Mouse (Mus musculus): ENCODE measurements around the gene Il33. TPM values are rescaled to one million over a fixed set of nuclear protein-coding genes. Genes with fewer than 3 reads are reported as not detected.

Gene Il33
- polyA plus RNA-seq, 1 experiment from 2014 or later = 2.4 TPM

GRCm38 (mm10) chr19:29961842-29962241 is 36.9 kb downstream of the Il33 start:
- H3K27ac ChIP-seq (ENCODE audit: low read depth) = no peak overlapping the region
- 69% methylated on average over 6 of the region's 6 CpGs for WGBS
- no peak overlapping the region for H3K9ac ChIP-seq
- no peak for TF ChIP-seq CTCF (IDR thresholded peaks at IDR 0.05; ENCODE audit: low read depth)
- no peak for ATAC-seq (ENCODE audit: insufficient read depth)
- no peaks in the 10 kb centered on the region for H3K36me3 ChIP-seq (ENCODE audit: insufficient read depth)
- no peak overlapping the region for H3K4me3 ChIP-seq (ENCODE audit: low read depth, low read length)
- no peak overlapping the region for H3K4me2 ChIP-seq
- 0 out of 2 replicates have a peak, but pooled peaks cover 6% of the 10 kb centered on the region for H3K9me3 ChIP-seq (ENCODE audit: low read depth, low read length)
- H3K4me1 ChIP-seq (ENCODE audit: insufficient read depth) = no peaks in the 10 kb centered on the region
- peak; percentile 16 for DNase-seq
- no peaks in the 10 kb centered on the region for H3K27me3 ChIP-seq (ENCODE audit: insufficient read depth, low read length)

GRCm38 (mm10) chr19:29963598-29964092 is 38.7 kb downstream of the Il33 start:
- DNase-seq (no peak), ATAC-seq (ENCODE audit: insufficient read depth) (no peak)
- no peaks in the 10 kb centered on the region for H3K36me3 ChIP-seq (ENCODE audit: insufficient read depth)
- H3K4me1 ChIP-seq (ENCODE audit: insufficient read depth) = no peaks in the 10 kb centered on the region
- H3K4me2 ChIP-seq = no peak overlapping the region
- H3K27me3 ChIP-seq (ENCODE audit: insufficient read depth, low read length) = no peaks in the 10 kb centered on the region
- no peak overlapping the region for H3K27ac ChIP-seq (ENCODE audit: low read depth)
- 0 out of 2 replicates have a peak, but pooled peaks cover 6% of the 10 kb centered on the region for H3K9me3 ChIP-seq (ENCODE audit: low read depth, low read length)
- no peak for TF ChIP-seq CTCF (IDR thresholded peaks at IDR 0.05; ENCODE audit: low read depth)
- no peak overlapping the region for H3K4me3 ChIP-seq (ENCODE audit: low read depth, low read length)
- no peak overlapping the region for H3K9ac ChIP-seq
- 56% methylated on average over 2 of the region's 2 CpGs for WGBS

GRCm38 (mm10) chr19:29967960-29968359 is 43.0 kb downstream of the Il33 start:
- no peak overlapping the region for H3K27ac ChIP-seq (ENCODE audit: low read depth)
- H3K36me3 ChIP-seq (ENCODE audit: insufficient read depth) = no peaks in the 10 kb centered on the region
- no peak for ATAC-seq (ENCODE audit: insufficient read depth)
- no peak for TF ChIP-seq CTCF (IDR thresholded peaks at IDR 0.05; ENCODE audit: low read depth)
- DNase-seq = no peak
- no peak overlapping the region for H3K9ac ChIP-seq
- 0 out of 2 replicates have a peak, but pooled peaks cover 6% of the 10 kb centered on the region for H3K9me3 ChIP-seq (ENCODE audit: low read depth, low read length)
- no peaks in the 10 kb centered on the region for H3K4me1 ChIP-seq (ENCODE audit: insufficient read depth)
- H3K27me3 ChIP-seq (ENCODE audit: insufficient read depth, low read length) = no peaks in the 10 kb centered on the region
- H3K4me3 ChIP-seq (ENCODE audit: low read depth, low read length) = no peak overlapping the region
- WGBS = 67% methylated on average over 3 of the region's 3 CpGs
- H3K4me2 ChIP-seq = no peak overlapping the region

- H3K4me3 ChIP-seq (ENCODE audit: low read depth, low read length) = no peak overlapping the region
- ATAC-seq (ENCODE audit: insufficient read depth) = no peak
- no peaks in the 10 kb centered on the region for H3K4me1 ChIP-seq (ENCODE audit: insufficient read depth)
- DNase-seq = no peak
- WGBS = 69% methylated on average over 5 of the region's 5 CpGs
- TF ChIP-seq CTCF (IDR thresholded peaks at IDR 0.05; ENCODE audit: low read depth) = no peak
- H3K9ac ChIP-seq = no peak overlapping the region
- no peaks in the 10 kb centered on the region for H3K9me3 ChIP-seq (ENCODE audit: low read depth, low read length)
- no peak overlapping the region for H3K27ac ChIP-seq (ENCODE audit: low read depth)
- no peak overlapping the region for H3K4me2 ChIP-seq
- H3K36me3 ChIP-seq (ENCODE audit: insufficient read depth) = no peaks in the 10 kb centered on the region
- no peaks in the 10 kb centered on the region for H3K27me3 ChIP-seq (ENCODE audit: insufficient read depth, low read length)
Observed at GRCm38 (mm10) chr19:29973396-29973795, 48.5 kb downstream of the Il33 start.

- Histone ChIP-seq H3K9me3 (ENCODE audit: low read depth, low read length) (no peaks in the 10 kb centered on the region), H3K4me2 (no peak overlapping the region), H3K27me3 (ENCODE audit: insufficient read depth, low read length) (no peaks in the 10 kb centered on the region), H3K4me3 (ENCODE audit: low read depth, low read length) (no peak overlapping the region), H3K27ac (ENCODE audit: low read depth) (no peak overlapping the region), H3K4me1 (ENCODE audit: insufficient read depth) (no peaks in the 10 kb centered on the region), H3K36me3 (ENCODE audit: insufficient read depth) (no peaks in the 10 kb centered on the region), H3K9ac (no peak overlapping the region)
- DNase-seq = peak; percentile 82
- peak; percentile 62 for TF ChIP-seq CTCF (IDR thresholded peaks at IDR 0.05; ENCODE audit: low read depth)
- no peak for ATAC-seq (ENCODE audit: insufficient read depth)
- 54% methylated on average over 2 of the region's 2 CpGs for WGBS
Observed at GRCm38 (mm10) chr19:29978847-29979246, 53.9 kb downstream of the Il33 start.

GRCm38 (mm10) chr19:29979452-29980089 is 54.7 kb downstream of the Il33 start:
- TF ChIP-seq CTCF (IDR thresholded peaks at IDR 0.05; ENCODE audit: low read depth) = no peak
- no peak overlapping the region for H3K4me3 ChIP-seq (ENCODE audit: low read depth, low read length)
- DNase-seq = no peak
- no peaks in the 10 kb centered on the region for H3K4me1 ChIP-seq (ENCODE audit: insufficient read depth)
- WGBS = 74% methylated on average over 8 of the region's 8 CpGs
- H3K9me3 ChIP-seq (ENCODE audit: low read depth, low read length) = no peaks in the 10 kb centered on the region
- H3K36me3 ChIP-seq (ENCODE audit: insufficient read depth) = no peaks in the 10 kb centered on the region
- no peak overlapping the region for H3K27ac ChIP-seq (ENCODE audit: low read depth)
- H3K27me3 ChIP-seq (ENCODE audit: insufficient read depth, low read length) = no peaks in the 10 kb centered on the region
- no peak overlapping the region for H3K4me2 ChIP-seq
- ATAC-seq (ENCODE audit: insufficient read depth) = no peak
- no peak overlapping the region for H3K9ac ChIP-seq

- H3K36me3 ChIP-seq (ENCODE audit: insufficient read depth) = no peaks in the 10 kb centered on the region
- no peaks in the 10 kb centered on the region for H3K9me3 ChIP-seq (ENCODE audit: low read depth, low read length)
- no peak overlapping the region for H3K27ac ChIP-seq (ENCODE audit: low read depth)
- DNase-seq (no peak), ATAC-seq (ENCODE audit: insufficient read depth) (no peak)
- 73% methylated on average over 16 of the region's 16 CpGs for WGBS
- no peaks in the 10 kb centered on the region for H3K27me3 ChIP-seq (ENCODE audit: insufficient read depth, low read length)
- TF ChIP-seq CTCF (IDR thresholded peaks at IDR 0.05; ENCODE audit: low read depth) = no peak
- H3K4me1 ChIP-seq (ENCODE audit: insufficient read depth) = no peaks in the 10 kb centered on the region
- no peak overlapping the region for H3K4me2 ChIP-seq
- no peak overlapping the region for H3K4me3 ChIP-seq (ENCODE audit: low read depth, low read length)
- no peak overlapping the region for H3K9ac ChIP-seq
Observed at GRCm38 (mm10) chr19:29984208-29985005, 59.5 kb downstream of the Il33 start.

All from lung, embryonic 14.5 days (tissue).